Mouse (Mus musculus): ENCODE measurements around the gene Stk19.

Stk19 gene

DNA sequence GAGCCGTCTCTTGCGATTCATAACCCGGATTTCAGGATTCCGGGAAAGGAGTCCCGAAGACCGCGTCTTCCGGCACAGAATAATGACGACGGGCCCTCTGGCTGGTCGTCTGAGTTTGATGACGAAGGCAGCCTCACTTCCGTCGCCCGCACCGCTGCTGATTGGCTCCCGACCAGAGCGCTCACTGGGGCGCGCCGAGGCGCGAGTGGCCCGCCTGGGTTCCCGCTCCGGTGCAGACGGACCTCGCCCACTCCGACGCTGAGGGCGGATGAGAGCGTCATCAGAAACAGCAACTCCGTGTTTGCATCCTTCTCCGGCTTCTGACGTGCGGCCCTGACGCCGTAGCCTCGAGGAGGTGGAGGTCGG lies at the start of gene Stk19, which contains the start of gene Dxo:
TSS of gene Stk19 (minus strand) at position 90 of the 366 bp plus-strand sequence.
TSS of gene Dxo (plus strand) at position 164 of the 366 bp plus-strand sequence.
- in situ Hi-C loops (cut with MboI, MseI): loop anchor here (25.0 kb wide), 2 partner anchors 775 to 925 kb away; partner anchors contain the start of genes Daxx (in 1 of the 2), Platr17 (in 1 of the 2), Tapbp (in 1 of the 2) and Zbtb22 (in 1 of the 2)

DNA sequence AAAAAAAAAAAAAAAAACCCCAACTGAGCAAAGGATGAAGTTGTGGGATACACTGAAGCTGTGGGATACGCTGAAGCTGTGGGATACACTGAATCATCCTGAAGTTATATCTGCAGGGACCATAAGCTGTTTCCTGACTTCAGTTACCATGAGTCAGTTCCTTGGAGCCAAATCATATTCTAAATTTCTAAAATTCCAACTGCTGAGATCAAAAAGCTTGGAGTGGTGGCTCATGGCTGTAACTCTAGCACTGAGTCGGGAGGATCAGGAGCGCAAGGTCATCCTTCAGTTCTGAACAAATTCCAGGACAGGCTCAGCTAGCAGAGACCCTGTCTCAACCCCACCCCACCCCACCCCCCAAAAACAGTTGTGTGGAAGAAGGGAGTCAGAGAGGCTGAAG lies 48.9 kb upstream of the Stk19 start:
- in situ Hi-C loops (cut with MboI, MseI): no loop called here

DNA sequence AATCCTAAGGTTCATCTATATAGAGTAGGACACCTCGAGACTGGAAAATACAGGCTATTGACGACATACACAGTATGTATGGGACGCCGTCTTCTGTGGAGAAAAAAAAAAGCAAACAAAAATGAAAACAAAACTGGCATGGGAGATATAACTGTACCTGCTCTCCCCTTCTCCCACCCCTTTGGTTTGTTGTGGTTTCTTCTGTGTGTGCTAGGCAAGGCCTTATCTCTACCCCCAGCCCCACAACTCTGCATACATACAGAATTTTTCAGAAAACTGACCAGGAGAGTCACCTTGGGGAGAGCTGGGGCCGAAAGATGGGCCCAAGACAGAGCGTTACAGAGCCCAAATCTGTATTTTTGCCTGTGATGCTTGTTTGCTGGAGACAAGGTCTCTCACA lies 48.0 kb upstream of the Stk19 start:
- in situ Hi-C loops (cut with MboI, MseI): no loop called here

DNA sequence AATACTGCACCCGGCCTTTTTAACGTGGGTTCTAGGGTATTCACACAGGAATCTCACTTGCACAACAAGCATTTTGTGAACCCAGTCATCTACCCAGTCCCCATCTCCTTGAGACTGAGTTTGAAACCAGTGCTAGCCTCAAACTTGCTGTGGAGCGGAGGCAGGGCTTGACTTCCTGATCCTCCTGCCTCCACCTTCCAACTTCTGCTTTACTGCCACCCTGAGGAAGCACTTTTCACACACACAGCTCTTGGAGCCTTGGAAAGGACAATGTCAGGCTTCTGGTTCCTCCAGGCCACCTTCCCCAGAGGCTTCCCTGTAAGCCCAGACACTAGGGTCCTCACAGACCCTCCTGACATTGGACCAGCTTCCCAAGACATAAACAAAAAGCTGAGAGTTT lies 46.6 kb upstream of the Stk19 start:
- in situ Hi-C loops (cut with MboI, MseI): no loop called here

DNA sequence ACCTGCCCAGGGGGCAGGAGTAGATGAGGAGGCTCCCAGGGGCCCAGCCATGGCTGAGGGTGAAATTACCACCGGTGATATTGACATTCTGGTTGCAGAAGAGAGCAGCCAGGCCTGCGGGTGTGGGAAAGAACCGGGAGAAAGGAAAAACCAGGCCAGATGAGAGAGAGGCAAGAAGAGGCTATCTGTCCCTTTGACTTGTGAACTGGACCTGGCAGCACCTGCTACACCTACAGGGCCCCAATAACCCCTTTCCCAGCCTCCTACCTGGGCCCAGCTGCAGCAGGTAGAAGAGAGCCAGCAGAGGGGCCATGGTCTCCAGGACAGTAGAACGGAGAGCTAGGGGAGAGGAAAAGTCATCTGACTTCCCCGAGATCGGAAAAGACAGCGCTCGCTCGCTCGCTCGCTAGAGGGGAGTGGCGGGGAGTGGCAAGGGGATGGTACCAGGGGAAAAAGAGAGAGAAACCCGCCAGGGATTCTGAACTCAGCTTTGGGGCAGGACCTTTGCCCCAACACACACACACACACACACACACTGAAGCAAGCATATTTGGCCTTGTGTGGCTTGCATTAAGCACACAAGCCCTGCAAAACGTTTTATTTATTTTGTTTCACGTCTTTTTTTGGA lies 45.1 kb upstream of the Stk19 start, which contains the start of gene Gm20547:
TSS of gene Gm20547 (minus strand) at position 360 of the 628 bp plus-strand sequence.
- in situ Hi-C loops (cut with MboI, MseI): no loop called here

DNA sequence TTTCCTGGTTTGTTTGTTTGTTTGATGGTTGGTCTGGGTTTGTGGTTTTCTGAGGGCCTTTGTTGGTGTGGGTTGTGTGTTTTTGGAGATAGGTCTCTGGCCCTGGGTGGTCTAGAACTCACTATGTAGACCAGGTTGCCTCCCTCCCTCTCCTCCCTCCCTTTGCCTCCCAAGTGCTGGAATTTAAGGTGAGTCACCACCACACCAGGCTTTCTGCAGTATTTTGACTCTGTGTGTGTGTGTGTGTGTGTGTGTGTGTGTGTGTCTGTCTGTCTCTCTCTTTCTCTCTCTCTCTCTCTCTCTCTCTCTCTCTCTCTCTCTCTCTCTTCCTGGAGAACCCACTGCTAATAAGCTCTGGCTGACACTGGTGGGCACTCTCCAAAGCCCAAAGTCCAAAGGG lies 44.4 kb upstream of the Stk19 start:
- in situ Hi-C loops (cut with MboI, MseI): no loop called here

DNA sequence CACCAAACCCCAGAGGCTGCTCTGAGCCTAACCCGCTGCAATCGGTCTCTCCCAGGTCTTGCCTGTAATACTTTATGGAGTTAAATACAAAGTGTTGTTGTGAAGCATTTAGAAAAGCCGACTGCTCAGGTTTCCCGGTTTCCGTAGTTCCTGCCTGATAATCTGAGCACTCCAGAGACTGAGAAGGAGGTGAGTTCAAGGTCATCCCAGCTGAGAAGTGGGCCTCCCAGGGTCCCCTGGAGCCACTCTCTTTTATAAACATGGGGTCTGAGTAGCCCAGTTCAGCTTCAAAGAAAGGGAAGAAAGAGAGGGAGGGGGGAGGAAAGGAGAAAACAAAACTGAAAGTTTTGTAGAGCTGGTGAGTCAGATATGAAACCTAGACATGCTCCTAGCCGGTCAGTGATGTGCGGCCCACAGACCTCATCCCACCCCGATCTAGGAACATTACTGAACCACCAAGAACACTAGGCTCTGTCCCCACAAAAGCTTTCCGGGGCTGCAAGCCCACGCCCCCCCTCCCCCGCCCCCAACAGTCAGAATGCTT lies 42.7 kb upstream of the Stk19 start, which contains the start of gene Zbtb12:
TSS of gene Zbtb12 (plus strand) at position 148 of the 544 bp plus-strand sequence.
- in situ Hi-C loops (cut with MboI, MseI): no loop called here

DNA sequence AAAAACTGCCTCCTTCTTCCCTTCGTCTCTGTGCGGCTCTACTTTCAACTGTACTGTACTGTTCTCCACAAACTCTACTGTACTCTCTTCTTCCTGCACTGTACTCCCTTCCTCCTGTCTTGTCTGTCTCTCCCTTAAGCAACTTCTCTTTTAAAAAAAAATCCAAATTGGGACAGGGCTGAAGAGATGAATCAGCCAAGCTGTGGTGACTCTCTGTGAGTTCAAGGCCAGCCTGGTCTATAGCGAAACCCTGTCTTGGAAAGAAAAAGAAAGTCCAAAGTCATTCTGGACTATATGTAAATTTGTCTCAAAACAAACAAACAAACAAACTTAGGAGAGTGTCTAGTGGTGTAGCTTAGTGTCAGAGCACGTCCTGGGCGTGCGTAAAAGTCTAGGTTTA lies 37.6 kb upstream of the Stk19 start:
- in situ Hi-C loops (cut with MboI, MseI): no loop called here

DNA sequence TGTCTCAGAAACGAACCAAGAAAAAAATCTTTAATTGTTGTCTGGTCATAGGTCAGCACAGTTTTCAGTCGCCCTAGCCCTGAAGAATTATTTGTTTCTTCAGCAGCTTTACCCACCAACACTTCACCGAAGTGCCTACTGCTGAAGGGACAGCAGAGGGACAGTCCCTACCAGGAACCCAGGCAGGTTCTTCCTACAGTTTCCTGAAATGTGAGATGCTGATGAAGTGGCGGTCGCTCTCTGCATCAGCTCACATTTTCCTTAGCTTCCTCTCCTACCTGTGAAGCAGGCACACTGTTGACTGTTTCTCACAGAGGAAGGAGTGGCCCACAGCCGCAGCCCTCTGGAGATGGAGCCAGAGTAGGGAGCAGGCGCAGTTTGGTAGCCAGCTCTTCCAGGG lies 29.2 kb upstream of the Stk19 start:
- in situ Hi-C loops (cut with MboI, MseI): no loop called here

DNA sequence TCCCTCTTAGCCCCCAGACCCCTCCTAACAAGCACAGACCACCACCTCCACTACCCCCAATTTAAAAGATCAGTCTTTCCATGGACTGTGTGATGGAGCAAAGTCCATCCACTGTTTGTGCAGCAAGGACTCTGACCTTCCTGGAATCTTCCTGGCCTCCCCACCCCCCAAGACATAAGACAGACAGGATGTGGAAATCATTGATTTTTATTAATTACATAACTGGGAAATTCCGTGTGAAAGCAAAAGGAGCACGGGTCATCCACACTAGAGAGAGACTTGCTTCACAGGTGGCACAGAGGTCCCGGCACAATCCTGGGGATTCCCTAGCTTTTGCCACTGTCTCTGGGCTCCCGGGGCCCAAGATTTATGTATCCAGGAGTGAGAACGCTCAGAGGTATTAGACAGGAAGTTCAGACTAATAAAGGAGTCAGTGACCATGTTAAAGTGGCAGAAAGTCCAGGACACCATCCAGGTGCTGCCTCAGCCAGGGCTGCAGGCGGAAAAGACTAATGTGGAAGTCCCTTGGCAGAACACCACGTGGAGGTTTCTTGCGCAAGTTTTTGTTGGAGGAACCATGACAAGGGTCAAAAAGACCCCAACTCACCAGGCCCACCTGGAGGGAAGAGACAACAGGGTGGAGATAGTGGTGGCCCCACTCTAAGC lies 25.8 kb upstream of the Stk19 start, which contains the start of gene Cfb:
TSS of gene Cfb (minus strand) at position 103 of the 666 bp plus-strand sequence.
- in situ Hi-C loops (cut with MboI, MseI): loop anchor here in 1 of 2 experiments (5.0 kb wide), 1 partner anchor 50 kb away; the partner anchor contains the start of gene Slc44a4

DNA sequence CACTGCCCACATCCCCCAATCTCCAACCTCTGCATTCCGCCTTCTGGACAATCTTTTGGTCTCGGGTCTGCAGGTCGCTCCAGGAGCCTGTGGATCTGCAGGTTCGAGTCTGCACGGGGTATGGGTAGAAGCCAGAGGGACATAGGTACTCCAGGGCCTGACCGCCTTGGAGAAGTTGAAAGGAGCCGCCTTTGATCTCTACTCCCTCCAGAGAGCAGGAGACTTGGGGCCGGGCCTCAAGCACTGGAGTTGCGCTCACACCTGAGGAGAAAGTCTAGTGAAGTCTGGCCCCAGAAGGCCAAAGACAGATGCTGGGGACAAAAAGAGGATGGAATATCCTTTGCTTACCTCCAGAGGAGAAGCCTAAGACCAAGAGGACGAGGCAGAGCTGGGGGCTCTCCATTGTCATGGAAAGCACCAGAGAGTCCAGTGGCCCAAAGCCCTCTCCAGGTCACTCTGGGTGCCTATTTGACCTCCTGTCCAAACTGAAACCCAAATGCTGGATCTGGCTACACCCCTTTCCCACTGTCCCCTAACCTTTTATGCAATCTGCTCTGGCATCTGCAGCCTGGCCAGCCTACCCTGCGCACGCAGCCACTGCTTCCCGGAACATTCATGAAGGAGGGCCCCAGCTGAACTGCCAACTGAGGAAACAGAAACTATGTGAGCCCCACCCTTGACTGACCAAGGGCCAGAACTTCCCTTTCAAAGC lies 25.1 kb upstream of the Stk19 start:
- in situ Hi-C loops (cut with MboI, MseI): loop anchor here in 1 of 2 experiments (5.0 kb wide), 1 partner anchor 50 kb away; the partner anchor contains the start of gene Slc44a4

DNA sequence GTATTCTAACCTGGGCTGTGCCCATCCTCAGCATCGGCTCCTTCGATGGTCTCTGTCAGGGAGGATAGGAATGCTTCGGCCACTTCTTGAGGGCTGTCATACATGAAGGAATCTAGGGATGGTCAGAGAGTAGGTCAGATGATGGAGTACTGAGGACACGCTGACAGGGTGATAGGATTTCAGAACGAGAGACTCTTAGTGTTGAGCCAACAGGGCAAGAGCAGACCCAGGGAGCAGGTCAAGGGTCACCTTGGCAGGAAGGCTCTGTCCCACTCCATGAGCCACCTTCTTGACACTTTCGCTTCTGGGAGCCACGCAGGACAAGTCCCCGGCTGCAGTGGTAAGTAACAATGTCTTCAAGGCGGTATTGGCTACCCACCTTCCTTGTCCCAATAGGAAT lies 23.8 kb upstream of the Stk19 start:
- in situ Hi-C loops (cut with MboI, MseI): loop anchor here in 1 of 2 experiments (5.0 kb wide), 1 partner anchor 52 kb away; the partner anchor contains the start of gene Slc44a4

DNA sequence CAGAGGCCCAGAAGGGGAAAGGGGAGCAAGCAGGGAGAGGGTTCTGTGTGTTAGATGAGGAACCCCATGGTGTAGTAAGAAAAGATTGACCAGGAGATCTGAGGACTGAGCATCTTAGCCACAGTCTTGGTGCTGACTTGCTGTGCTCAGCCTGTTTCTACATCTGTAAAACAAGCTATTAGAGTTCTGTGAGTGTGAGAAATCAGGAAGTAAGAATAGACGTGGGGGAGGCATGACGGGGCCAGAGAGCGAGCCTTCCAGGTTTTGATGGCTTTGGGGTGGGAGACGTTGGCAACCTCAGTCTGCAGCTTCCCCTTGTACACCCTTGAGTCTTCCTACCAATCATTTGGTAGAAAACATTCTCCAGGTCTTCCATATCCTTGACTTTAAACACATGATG lies 21.9 kb upstream of the Stk19 start:
- in situ Hi-C loops (cut with MboI, MseI): no loop called here

DNA sequence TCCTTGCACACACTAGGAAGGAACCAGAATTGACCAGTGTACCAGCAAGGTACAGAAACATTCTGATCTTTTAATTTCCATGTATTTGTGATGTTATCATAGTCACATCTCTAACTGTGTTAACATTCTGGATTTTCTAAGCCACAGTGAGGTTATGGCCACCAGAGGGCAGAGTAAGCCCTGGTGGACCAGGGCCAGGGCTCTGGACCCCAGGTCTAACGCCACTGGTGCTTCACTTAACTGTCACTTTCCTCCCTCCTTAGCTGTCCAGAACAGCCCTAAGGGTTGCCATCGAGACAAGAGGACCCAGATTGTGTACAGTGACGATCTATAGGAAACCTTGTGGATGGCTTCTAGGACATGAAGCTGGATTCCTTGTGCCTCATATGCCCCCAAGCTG lies 19.1 kb upstream of the Stk19 start:
- in situ Hi-C loops (cut with MboI, MseI): no loop called here

DNA sequence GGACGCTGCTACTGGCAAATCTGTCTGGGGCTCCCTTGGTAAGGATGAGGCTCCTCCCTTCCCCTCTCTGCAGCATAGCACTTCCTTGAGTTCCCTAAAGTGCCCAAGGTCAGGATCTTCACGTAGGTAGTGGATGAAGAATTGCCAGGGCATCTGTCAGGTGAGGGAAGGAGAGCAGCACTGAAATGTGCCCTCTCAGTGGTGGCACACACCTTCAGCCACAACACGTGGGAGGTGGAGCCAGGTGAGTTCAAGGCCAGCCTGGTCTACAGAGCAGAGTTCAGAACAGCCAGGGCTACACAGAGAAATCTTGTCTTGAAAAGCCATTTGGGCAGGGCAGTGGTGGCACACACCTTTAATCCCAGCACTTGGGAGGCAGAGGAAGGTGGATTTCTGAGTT lies 18.0 kb upstream of the Stk19 start:
- in situ Hi-C loops (cut with MboI, MseI): no loop called here

DNA sequence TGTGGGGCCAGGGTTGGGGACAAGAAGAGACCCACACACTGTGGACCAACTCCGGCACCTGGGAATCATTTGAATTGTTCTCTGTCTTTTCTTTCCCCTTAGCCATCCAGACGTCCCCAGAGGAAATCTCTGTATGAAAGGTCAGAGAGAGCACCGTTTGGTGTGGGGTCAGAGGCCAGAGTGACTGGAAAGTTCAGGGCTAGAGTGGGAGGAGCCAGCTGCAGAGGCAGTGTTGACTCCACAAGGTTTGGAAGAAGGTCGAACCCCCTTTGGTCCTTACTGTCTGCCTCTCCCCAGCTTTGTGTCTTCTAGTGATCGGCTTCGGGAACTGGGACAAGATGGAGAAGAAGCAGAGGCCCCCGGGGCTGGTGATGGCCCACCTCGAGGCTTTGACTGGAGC lies 16.8 kb upstream of the Stk19 start:
- in situ Hi-C loops (cut with MboI, MseI): no loop called here

DNA sequence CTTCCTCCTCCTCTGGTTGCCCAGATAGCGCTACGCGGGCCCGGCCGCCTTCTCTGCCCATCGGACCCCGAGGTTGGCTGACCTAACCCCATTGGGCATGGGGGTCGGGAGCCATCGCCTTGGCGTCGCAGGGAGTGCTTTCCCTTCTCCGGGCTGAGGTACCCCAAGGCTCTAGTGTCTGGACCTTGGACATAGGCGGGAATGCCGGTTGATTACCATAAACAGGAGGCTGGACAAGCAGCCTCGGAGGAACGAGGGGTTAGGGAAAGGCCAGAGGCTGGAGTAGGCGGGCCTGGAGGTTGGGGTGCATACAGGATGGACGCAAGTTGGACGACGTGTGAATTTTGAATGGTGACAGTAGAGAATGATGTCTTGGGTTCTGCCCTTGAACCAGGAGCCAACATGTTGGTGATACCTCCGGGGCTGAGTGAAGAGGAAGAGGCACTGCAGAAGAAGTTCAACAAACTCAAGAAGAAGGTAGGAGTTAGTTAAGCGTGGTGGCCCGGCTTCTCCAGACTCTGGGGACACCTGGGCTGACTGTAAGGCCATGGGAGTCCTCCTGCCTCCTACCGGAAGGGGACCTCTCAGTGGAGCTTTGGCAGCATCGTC lies 13.9 kb upstream of the Stk19 start:
- in situ Hi-C loops (cut with MboI, MseI): no loop called here

DNA sequence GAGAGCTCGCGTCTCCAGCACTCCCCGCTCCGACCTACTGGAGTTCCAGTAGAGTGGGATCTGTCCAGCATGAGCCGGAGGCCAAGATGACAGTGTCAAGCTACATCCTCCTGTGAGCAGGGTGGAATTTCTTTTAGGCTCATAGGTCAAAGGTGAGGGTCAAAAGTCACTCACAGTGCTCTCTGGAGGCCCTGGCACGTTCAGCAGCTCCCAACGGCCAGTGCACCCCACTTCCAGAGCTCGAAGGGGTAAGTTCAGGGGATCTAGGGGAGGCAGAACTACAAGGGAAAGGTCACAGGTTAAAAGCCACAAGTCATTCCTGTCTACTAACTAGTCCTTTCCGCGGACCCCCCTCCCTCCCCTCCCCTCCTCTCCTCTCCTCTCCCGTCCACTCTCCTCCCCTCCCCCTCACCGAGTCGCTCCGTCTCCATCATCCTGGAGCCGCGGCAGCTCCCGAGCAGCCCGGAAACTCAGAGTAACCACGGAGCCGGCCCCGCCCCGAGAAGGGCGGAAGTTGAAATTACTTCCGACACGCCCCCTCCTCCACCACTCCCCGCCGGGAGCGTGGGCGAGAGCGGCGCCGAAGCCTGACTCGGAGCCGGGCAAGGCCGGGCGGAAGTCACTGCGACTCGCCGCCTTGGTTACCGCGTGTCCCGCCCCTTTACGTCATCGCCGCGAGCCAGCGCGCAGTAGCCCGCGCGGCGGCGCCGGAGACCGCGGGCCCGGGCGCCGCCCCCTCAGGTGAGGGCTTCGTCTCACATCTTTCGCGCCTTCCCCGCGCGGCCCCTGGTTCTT lies 13.2 kb upstream of the Stk19 start, which contains the start of the genes Skiv2l and Nelfe:
TSS of gene Skiv2l (minus strand) at position 489 of the 795 bp plus-strand sequence.
TSS of gene Nelfe (plus strand) at position 670 of the 795 bp plus-strand sequence.
- in situ Hi-C loops (cut with MboI, MseI): loop anchor here (10.0 to 25.0 kb wide), 3 partner anchors 655 to 938 kb away; partner anchors contain the start of genes Daxx (in 1 of the 2), Platr17 (in 1 of the 2), Psmb8 (in 1 of the 2) and Tapbp (in 1 of the 2)

DNA sequence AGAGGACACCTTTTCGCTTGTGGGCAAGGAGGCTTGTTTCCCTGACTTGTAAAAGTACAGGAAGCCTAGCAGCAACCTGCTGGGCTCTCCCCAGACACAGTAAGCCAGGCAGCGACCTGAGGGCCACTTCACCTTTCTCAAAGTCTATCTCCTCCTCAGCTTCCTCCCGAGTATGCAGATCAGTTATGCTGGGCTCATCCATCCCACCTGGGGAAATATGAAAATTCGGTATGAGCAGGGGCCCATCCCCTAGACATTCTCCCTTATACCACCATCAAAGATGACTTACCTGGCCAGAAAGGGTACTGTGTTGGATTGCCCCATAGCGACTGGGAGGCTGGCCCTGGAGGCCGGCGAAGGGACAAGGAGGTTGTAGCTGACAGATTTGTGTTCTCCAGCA lies 10.9 kb upstream of the Stk19 start:
- in situ Hi-C loops (cut with MboI, MseI): loop anchor here (10.0 to 25.0 kb wide), 3 partner anchors 653 to 935 kb away; partner anchors contain the start of genes Daxx (in 1 of the 2), Platr17 (in 1 of the 2), Psmb8 (in 1 of the 2) and Tapbp (in 1 of the 2)

DNA sequence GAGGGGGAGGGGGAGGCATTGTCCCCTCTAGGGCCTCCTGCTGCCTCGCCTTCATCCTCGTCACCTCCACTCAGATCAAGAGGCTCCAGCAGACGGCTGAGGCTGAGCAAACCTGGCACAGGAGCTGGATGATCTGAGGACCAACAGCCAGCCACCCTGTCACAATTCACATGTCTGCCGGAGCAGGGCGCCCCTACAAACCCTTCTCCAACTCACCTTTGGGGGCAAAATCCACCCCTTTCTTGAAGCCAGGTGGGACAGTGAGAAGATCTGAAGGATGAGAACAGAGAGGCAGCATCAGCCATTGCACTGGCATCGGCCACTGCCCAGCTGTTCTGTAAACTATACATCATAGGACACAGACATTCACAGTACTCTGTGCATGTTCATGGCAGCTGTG lies 10.4 kb upstream of the Stk19 start:
- in situ Hi-C loops (cut with MboI, MseI): loop anchor here (10.0 to 25.0 kb wide), 3 partner anchors 652 to 935 kb away; partner anchors contain the start of genes Daxx (in 1 of the 2), Platr17 (in 1 of the 2), Psmb8 (in 1 of the 2) and Tapbp (in 1 of the 2)
